Mouse (Mus musculus): ENCODE results near the gene Ybx2. TPM values are rescaled to one million over a fixed set of nuclear protein-coding genes. Genes with fewer than 3 reads are reported as not detected.
"Not testable (repeated sequence)": the region's sequence is repeated elsewhere in the genome, so short reads cannot be mapped to it uniquely, and the experiment has no call there.

Ybx2 gene
- polyA plus RNA-seq, 1 experiment = 21.1 TPM

DNA sequence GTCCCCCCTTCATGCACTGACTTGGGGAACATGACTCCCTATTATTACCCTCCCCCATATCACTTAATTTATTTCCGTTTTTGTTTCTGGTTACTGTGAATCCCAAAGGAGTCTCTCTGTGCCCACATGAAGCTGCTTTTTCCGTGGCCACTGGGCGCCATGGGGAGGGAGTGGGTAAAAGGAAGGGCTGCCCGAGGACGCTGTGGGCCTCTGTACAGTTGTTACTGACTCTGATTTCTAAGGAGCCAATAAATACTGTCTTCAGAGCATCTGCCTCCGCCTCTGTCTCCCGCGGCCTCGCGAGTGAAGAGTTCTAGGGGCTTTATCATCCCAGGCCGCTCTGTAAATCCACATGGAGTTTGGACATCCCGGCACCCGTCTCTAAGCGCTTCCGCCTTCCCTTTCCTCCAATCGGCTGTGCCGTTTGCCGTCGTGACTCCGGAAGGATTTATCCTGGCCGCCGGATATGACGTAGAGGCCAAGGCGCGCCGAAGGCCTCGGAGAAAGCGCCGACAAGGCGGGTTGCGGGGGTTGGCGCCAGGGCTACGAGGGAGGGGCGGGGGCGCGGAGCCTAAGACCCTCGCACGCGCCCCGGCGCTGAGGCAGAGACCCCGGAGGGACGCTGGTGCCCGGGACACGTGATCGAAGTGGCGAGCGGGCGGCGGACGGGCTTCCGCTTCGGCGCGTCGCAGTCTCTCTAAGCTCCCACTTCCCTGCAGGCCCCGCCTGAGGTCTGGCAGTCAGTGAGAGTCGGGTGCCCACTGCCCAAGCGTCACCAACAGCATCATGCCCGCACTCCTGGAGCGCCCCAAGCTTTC lies 21.8 kb upstream of the Ybx2 start, which contains the start of gene Gps2:
Gps2 (plus strand) TSS at position 335 of the 818 bp plus-strand sequence.
- Histone ChIP-seq H3K27ac (ENCODE audit: insufficient read depth, low read length) (peak within 1 kb of the TSS; percentile 38), H3K4me3 (ENCODE audit: insufficient read depth, low read length) (peak within 1 kb of the TSS; percentile 81), H3K4me1 (ENCODE audit: control insufficient read depth, insufficient read depth, low read length) (peaks cover 2% of the 10 kb centered on the region; the same call in 1 of the 2 replicates)
- TF ChIP-seq CTCF (IDR thresholded peaks at IDR 0.05; ENCODE audit: extremely low read depth, insufficient read depth, low read length) (no peak), POLR2A (IDR thresholded peaks at IDR 0.05; ENCODE audit: extremely low read depth, insufficient read depth, low read length) (peak; percentile 40; the same call in 1 of the 2 replicates)

DNA sequence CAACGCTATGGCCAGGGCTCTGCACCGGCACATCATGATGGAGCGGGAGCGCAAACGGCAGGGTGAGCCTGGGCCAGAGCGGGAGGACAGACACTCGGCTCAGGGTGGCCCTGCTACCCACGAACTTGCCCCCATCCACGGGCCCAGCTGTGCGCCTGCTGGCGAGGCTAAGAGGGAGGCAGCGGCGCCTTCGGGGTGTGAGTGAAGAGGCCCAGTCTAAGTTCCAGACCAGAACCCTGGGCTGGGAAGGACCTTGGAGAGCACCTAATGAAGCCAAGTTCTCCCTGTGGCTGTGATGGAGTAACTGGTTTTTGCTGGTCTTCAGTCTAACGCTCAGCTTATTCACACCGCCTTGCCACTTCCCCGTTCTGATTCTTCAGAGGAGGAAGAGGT lies 21.2 kb upstream of the Ybx2 start:
- peak overlapping the region; percentile 38 for H3K27ac ChIP-seq (ENCODE audit: insufficient read depth, low read length)
- TF ChIP-seq CTCF (IDR thresholded peaks at IDR 0.05; ENCODE audit: extremely low read depth, insufficient read depth, low read length) (no peak), POLR2A (IDR thresholded peaks at IDR 0.05; ENCODE audit: extremely low read depth, insufficient read depth, low read length) (no peak)
- H3K4me1 ChIP-seq (ENCODE audit: control insufficient read depth, insufficient read depth, low read length) = peaks cover 2% of the 10 kb centered on the region; the same call in 1 of the 2 replicates
- H3K4me3 ChIP-seq (ENCODE audit: insufficient read depth, low read length) = peak overlapping the region; percentile 81

DNA sequence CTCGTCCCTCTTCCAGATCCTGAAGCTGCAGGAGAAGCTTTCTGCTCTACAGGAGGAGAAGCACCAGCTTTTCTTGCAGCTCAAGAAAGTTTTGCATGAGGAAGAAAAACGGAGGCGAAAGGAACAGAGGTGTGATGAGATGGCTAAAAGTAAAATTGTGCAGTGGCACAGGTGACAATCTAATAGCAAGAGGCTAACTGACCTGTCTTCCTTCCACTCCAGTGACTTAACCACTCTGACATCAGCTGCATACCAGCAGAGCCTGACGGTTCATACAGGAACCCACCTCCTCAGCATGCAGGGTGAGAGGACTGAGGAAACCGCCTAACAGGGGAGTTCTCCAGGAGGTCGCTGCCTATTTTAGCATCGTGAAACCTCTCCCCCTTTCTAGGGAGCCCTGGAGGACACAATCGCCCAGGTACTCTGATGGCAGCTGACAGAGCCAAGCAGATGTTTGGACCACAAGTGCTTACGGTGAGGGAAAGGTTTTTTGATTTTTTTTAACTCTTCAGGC lies 20.6 kb upstream of the Ybx2 start:
- TF ChIP-seq POLR2A (IDR thresholded peaks at IDR 0.05; ENCODE audit: extremely low read depth, insufficient read depth, low read length) = no peak
- no peak for TF ChIP-seq CTCF (IDR thresholded peaks at IDR 0.05; ENCODE audit: extremely low read depth, insufficient read depth, low read length)
- peak overlapping the region; percentile 81; the same call in 1 of the 2 replicates for H3K4me3 ChIP-seq (ENCODE audit: insufficient read depth, low read length)
- H3K4me1 ChIP-seq (ENCODE audit: control insufficient read depth, insufficient read depth, low read length) = peaks cover 4% of the 10 kb centered on the region
- H3K27ac ChIP-seq (ENCODE audit: insufficient read depth, low read length) = no peak overlapping the region

DNA sequence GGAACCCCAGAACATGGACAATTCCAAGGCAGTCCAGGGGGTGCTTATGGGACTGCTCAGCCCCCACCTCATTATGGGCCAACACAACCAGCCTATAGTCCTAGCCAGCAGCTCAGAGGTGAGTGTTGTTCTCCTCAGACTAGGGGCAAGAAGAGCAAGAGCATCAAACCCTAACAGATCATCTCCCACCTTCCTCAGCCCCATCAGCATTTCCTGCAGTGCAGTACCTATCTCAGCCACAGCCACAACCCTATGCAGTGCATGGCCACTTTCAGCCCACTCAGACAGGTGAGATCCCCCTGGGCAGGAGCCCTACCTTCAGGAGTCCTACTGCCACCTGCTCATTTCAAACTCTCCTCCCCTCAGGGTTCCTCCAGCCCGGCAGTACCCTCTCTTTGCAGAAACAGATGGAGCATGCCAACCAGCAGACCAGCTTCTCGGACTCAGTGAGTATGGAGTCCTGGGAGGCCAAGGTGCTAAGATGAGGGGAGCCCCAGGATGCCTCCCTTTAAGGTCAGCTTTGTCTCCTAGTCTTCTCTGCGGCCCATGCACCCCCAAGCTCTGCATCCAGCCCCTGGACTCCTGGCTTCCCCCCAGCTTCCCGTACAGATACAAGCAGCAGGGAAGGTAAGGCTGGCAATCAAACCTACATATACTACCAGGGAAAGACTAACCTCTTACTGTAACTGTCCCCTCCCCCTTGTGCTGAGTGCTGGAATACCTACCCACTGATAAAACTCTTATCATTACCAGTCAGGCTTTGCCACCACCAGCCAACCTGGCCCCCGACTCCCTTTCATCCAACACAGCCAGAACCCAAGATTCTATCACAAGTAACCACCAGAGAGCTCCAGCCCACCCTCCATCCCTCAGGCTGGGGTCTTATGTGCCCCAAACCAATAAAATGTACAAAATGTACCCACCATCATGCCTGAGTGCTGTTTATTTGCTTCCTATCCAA lies 19.6 kb upstream of the Ybx2 start:
- TF ChIP-seq CTCF (IDR thresholded peaks at IDR 0.05; ENCODE audit: extremely low read depth, insufficient read depth, low read length) (no peak), POLR2A (IDR thresholded peaks at IDR 0.05; ENCODE audit: extremely low read depth, insufficient read depth, low read length) (0 out of 2 replicates have a peak, but pooled peaks have one; percentile 8)
- H3K27ac ChIP-seq (ENCODE audit: insufficient read depth, low read length) = no peak overlapping the region
- peaks cover 4% of the 10 kb centered on the region for H3K4me1 ChIP-seq (ENCODE audit: control insufficient read depth, insufficient read depth, low read length)
- H3K4me3 ChIP-seq (ENCODE audit: insufficient read depth, low read length) = no peak overlapping the region

DNA sequence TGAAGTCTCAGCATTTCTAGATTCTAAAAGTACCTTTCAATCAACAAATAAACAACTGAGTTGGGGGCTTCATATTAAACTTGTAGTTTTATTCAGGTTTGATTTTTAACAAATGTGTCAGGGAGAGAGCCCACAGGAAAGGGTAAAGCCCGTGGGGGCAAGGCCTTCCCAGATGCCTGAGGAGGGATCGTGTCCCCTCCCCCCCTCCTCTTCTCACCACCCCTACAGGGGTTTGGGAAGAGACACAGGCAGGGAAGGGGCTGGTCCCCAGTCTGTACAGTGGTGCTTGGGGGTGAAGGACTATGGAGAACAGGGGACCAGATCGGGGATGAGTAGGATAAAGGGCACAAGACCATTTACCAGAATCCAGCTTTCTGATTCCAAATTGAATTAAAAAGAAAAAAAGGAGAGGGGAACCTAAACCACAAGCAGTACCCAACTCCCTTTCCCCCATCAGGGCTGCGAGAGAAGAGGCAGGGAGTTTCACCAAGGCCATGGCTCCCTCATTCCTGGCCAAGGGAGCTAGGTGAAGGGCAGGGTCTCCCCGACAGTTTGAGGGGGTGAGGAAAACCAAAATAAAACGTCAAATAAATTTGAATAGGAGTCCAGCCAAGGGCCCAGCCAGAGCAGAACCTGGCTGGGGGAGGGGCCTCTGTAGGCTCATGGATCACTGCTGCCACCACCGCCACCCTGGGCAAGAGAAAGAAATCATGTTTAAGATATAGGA lies 18.8 kb upstream of the Ybx2 start:
- H3K4me3 ChIP-seq (ENCODE audit: insufficient read depth, low read length); H3K4me1 ChIP-seq (ENCODE audit: control insufficient read depth, insufficient read depth, low read length); H3K27ac ChIP-seq (ENCODE audit: insufficient read depth, low read length): not testable (repeated sequence)

DNA sequence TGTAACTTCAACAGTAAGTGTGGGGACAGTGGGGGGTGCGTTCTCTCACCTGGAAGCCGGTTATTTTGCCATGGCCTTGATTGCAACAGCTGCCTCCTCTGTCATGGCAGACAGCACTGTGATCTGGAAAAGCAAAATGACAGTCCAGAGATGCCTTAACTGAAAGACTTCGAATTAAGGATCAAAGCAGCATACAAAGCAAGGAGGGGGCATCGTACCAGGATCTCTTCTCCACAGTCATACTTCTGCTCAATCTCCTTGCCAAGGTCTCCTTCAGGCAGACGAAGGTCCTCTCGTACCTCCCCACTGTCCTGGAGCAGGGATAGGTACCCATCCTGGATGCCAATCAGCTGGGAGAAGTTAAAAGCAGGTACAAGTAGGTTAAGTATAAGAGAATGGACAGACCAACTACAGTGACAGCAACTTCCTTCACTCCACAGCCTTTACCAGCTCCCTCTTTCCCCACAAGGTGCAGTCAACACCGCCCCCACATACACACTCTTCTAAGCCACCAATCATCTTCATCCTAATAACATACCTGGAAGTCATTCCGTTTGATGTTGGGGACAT lies 18.1 kb upstream of the Ybx2 start:
- Histone ChIP-seq H3K4me3 (ENCODE audit: insufficient read depth, low read length) (no peak overlapping the region), H3K27ac (ENCODE audit: insufficient read depth, low read length) (no peak overlapping the region), H3K4me1 (ENCODE audit: control insufficient read depth, insufficient read depth, low read length) (peaks cover 4% of the 10 kb centered on the region)
- TF ChIP-seq CTCF (IDR thresholded peaks at IDR 0.05; ENCODE audit: extremely low read depth, insufficient read depth, low read length) = no peak
- TF ChIP-seq POLR2A (IDR thresholded peaks at IDR 0.05; ENCODE audit: extremely low read depth, insufficient read depth, low read length) = no peak

DNA sequence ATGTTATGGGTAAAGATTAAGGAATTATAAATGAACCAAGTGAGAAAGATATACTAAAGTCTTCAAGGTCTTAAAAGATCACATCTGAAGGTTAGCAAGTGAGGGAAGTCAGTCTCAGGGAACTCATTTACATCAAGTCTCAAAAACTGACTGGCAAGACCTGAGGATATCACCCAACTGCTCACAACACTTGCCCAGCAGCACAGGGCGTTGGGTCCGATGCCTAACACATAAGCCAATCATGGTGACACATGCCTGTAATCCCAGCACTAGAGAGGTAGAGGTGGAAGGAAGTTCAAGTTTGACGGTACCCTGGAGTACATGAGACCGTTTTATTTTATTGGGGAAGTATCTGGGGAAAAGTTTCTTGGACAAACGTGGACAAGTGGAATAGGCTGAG lies 17.5 kb upstream of the Ybx2 start:
- TF ChIP-seq POLR2A (IDR thresholded peaks at IDR 0.05; ENCODE audit: extremely low read depth, insufficient read depth, low read length) (no peak), CTCF (IDR thresholded peaks at IDR 0.05; ENCODE audit: extremely low read depth, insufficient read depth, low read length) (no peak)
- Histone ChIP-seq H3K4me3 (ENCODE audit: insufficient read depth, low read length) (no peak overlapping the region), H3K4me1 (ENCODE audit: control insufficient read depth, insufficient read depth, low read length) (peaks cover 4% of the 10 kb centered on the region), H3K27ac (ENCODE audit: insufficient read depth, low read length) (no peak overlapping the region)

DNA sequence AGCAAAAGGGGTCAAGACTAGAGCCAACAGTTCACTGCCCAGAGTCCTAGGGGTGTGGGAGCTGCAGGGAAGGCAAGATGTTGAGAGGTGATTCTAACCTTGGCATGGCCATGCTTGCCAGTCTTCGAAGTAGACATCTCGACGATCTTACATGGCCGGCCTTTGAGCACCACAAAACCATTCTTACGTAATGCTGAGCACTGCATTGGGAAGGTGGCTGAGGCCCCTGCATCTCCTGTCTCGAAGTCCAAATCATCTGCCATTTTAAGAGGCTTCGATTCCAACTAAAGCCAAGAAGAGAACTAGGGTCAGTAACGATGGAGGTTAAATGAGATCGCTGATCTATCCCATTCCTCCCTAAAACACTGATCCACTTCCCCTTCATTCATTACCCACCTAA lies 16.5 kb upstream of the Ybx2 start:
- no peak overlapping the region for H3K27ac ChIP-seq (ENCODE audit: insufficient read depth, low read length)
- TF ChIP-seq CTCF (IDR thresholded peaks at IDR 0.05; ENCODE audit: extremely low read depth, insufficient read depth, low read length) (no peak), POLR2A (IDR thresholded peaks at IDR 0.05; ENCODE audit: extremely low read depth, insufficient read depth, low read length) (no peak)
- H3K4me1 ChIP-seq (ENCODE audit: control insufficient read depth, insufficient read depth, low read length) = peaks cover 4% of the 10 kb centered on the region
- H3K4me3 ChIP-seq (ENCODE audit: insufficient read depth, low read length) = no peak overlapping the region; the same call in 1 of the 2 replicates
